Mouse (Mus musculus): ENCODE results near the gene Daw1. TPM values are rescaled to one million over a fixed set of nuclear protein-coding genes. Genes with fewer than 3 reads are reported as not detected.
A peak's percentile ranks its signal among the peaks of the same experiment; 100 is the strongest.

Daw1 gene
- total RNA-seq (2017) = not detected in 2 replicates

GRCm38 (mm10) chr1:83159603-83160002 is at the start of gene Daw1:
Daw1 (plus strand) TSS chr1:83159752.
- peak; percentile 89 for ATAC-seq (replicated peaks; ENCODE audit: low read depth, poor library complexity, severe bottlenecking)

- no peak for ATAC-seq (replicated peaks; ENCODE audit: low read depth, poor library complexity, severe bottlenecking)
These were observed 48.6 kb upstream of the Daw1 start for GRCm38 (mm10) chr1:83110992-83111391.

GRCm38 (mm10) chr1:83111726-83112125 is 47.8 kb upstream of the Daw1 start:
- no peak for ATAC-seq (replicated peaks; ENCODE audit: low read depth, poor library complexity, severe bottlenecking)

GRCm38 (mm10) chr1:83116447-83117137 is 43.0 kb upstream of the Daw1 start, which contains the start of gene Ccl20:
Ccl20 (plus strand) TSS chr1:83116766.
- ATAC-seq (replicated peaks; ENCODE audit: low read depth, poor library complexity, severe bottlenecking) = no peak

GRCm38 (mm10) chr1:83117217-83117616 is 42.3 kb upstream of the Daw1 start:
- no peak for ATAC-seq (replicated peaks; ENCODE audit: low read depth, poor library complexity, severe bottlenecking)

- no peak for ATAC-seq (replicated peaks; ENCODE audit: low read depth, poor library complexity, severe bottlenecking)
These were observed 41.9 kb upstream of the Daw1 start for GRCm38 (mm10) chr1:83117661-83118060.

- no peak for ATAC-seq (replicated peaks; ENCODE audit: low read depth, poor library complexity, severe bottlenecking)
These were observed 39.6 kb upstream of the Daw1 start for GRCm38 (mm10) chr1:83119903-83120302.

GRCm38 (mm10) chr1:83120312-83120711 is 39.2 kb upstream of the Daw1 start:
- ATAC-seq (replicated peaks; ENCODE audit: low read depth, poor library complexity, severe bottlenecking) = no peak

- no peak for ATAC-seq (replicated peaks; ENCODE audit: low read depth, poor library complexity, severe bottlenecking)
These were observed 36.4 kb upstream of the Daw1 start for GRCm38 (mm10) chr1:83123201-83123600.

GRCm38 (mm10) chr1:83135829-83136228 is 23.7 kb upstream of the Daw1 start:
- no peak for ATAC-seq (replicated peaks; ENCODE audit: low read depth, poor library complexity, severe bottlenecking)

- no peak for ATAC-seq (replicated peaks; ENCODE audit: low read depth, poor library complexity, severe bottlenecking)
These were observed 21.7 kb upstream of the Daw1 start for GRCm38 (mm10) chr1:83137847-83138246.

GRCm38 (mm10) chr1:83138721-83139120 is 20.8 kb upstream of the Daw1 start:
- ATAC-seq (replicated peaks; ENCODE audit: low read depth, poor library complexity, severe bottlenecking) = no peak

GRCm38 (mm10) chr1:83141510-83141909 is 18.0 kb upstream of the Daw1 start:
- no peak for ATAC-seq (replicated peaks; ENCODE audit: low read depth, poor library complexity, severe bottlenecking)

- no peak for ATAC-seq (replicated peaks; ENCODE audit: low read depth, poor library complexity, severe bottlenecking)
These were observed 17.5 kb upstream of the Daw1 start for GRCm38 (mm10) chr1:83142055-83142454.

GRCm38 (mm10) chr1:83146547-83146946 is 13.0 kb upstream of the Daw1 start:
- no peak for ATAC-seq (replicated peaks; ENCODE audit: low read depth, poor library complexity, severe bottlenecking)

- ATAC-seq (replicated peaks; ENCODE audit: low read depth, poor library complexity, severe bottlenecking) = no peak
These were observed 9.3 kb upstream of the Daw1 start for GRCm38 (mm10) chr1:83150227-83150626.

GRCm38 (mm10) chr1:83152961-83153360 is 6.6 kb upstream of the Daw1 start:
- ATAC-seq (replicated peaks; ENCODE audit: low read depth, poor library complexity, severe bottlenecking) = no peak

- ATAC-seq (replicated peaks; ENCODE audit: low read depth, poor library complexity, severe bottlenecking) = no peak
These were observed 2.7 kb upstream of the Daw1 start for GRCm38 (mm10) chr1:83156876-83157275.

- no peak for ATAC-seq (replicated peaks; ENCODE audit: low read depth, poor library complexity, severe bottlenecking)
These were observed 2.1 kb downstream of the Daw1 start for GRCm38 (mm10) chr1:83161658-83162057.

GRCm38 (mm10) chr1:83164027-83164426 is 4.5 kb downstream of the Daw1 start:
- no peak for ATAC-seq (replicated peaks; ENCODE audit: low read depth, poor library complexity, severe bottlenecking)

- ATAC-seq (replicated peaks; ENCODE audit: low read depth, poor library complexity, severe bottlenecking) = no peak
These were observed 9.6 kb downstream of the Daw1 start for GRCm38 (mm10) chr1:83169158-83169557.

GRCm38 (mm10) chr1:83175985-83176384 is 16.4 kb downstream of the Daw1 start:
- no peak for ATAC-seq (replicated peaks; ENCODE audit: low read depth, poor library complexity, severe bottlenecking)
